Mouse (Mus musculus) retina, embryonic 14.5 days (tissue): ENCODE results near the gene Zfp513.

Experiments used
- DNase-seq: peaks from one replicate; pipeline ENCODE4 v3.0.0-alpha.2; 2015; ENCODE audit warnings: low spot score

The Zfp513 gene

GRCm38 (mm10) chr5:31200327-31200768 lies 1.8 kb downstream of the Zfp513 start:
- no peak for DNase-seq

- DNase-seq: peak; percentile 16
Measured at GRCm38 (mm10) chr5:31199893-31200292, 2.2 kb downstream of the Zfp513 start.

DNA sequence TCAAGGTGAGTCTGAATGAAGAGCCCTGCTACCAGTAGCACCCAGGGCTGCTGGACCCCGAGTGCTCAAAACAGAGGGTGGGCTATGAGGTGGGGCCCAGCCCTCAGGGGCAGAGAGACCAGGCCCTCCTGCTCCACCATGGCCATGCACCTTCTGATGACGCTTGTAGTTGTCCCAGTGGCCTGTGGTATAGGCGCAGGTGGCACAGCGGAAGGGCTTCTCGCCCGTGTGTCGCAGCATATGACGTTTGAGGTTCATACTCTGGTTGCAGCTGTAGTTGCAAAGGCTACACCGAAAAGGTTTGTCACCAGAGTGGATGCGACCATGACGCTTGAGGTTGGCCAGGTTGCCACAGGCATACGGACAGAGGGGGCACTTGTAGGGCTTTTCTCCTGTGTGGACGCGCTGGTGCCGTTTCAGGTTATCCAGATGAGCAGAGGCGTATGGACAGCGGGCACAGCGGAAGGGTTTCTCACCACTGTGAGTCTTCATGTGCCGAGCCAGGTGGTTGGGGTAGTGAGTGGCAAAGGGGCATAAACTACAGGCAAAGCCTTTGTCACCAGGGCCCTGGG lies 2.7 kb downstream of the Zfp513 start:
- DNase-seq: no peak

- DNase-seq: no peak
Measured at GRCm38 (mm10) chr5:31198616-31199320, 3.3 kb downstream of the Zfp513 start.

GRCm38 (mm10) chr5:31198170-31198569 lies 3.9 kb downstream of the Zfp513 start:
- DNase-seq: no peak

DNA sequence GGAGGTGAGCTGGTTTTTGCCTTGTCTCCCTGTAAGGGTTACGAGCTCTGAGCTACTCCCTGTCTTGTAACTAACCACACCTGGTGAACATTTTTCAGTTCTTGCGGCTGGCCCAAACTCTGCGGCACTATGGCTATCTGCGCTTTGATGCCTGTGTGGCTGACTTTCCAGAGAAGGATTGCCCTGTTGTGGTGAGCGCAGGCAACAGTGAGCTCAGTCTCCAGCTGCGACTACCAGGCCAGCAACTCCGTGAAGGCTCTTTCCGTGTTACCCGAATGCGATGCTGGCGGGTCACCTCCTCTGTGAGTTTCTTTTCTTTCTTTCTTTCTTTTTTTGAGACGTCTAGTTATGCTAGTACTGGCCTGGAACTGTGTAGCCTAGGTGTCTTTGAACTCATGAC lies 5.0 kb downstream of the Zfp513 start:
- DNase-seq: no peak

GRCm38 (mm10) chr5:31196207-31196606 lies 5.9 kb downstream of the Zfp513 start:
- DNase-seq: no peak

DNA sequence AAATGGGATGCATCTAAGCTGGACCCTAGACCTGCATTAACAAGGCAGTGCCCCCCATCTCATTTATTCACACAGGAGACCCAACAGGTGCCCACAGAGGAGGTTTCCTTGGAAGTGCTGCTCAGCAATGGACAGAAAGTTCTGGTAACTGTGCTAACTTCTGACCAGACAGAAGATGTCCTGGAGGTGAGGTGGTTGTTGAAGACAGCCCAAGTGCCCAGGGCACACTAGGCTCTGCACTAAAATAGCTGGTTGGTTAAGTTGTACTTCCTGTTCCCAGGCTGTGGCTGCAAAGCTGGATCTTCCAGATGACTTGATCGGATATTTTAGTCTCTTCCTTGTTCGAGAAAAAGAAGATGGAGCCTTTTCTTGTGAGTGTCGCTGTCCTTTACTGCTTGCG lies 6.4 kb downstream of the Zfp513 start:
- no peak for DNase-seq

DNA sequence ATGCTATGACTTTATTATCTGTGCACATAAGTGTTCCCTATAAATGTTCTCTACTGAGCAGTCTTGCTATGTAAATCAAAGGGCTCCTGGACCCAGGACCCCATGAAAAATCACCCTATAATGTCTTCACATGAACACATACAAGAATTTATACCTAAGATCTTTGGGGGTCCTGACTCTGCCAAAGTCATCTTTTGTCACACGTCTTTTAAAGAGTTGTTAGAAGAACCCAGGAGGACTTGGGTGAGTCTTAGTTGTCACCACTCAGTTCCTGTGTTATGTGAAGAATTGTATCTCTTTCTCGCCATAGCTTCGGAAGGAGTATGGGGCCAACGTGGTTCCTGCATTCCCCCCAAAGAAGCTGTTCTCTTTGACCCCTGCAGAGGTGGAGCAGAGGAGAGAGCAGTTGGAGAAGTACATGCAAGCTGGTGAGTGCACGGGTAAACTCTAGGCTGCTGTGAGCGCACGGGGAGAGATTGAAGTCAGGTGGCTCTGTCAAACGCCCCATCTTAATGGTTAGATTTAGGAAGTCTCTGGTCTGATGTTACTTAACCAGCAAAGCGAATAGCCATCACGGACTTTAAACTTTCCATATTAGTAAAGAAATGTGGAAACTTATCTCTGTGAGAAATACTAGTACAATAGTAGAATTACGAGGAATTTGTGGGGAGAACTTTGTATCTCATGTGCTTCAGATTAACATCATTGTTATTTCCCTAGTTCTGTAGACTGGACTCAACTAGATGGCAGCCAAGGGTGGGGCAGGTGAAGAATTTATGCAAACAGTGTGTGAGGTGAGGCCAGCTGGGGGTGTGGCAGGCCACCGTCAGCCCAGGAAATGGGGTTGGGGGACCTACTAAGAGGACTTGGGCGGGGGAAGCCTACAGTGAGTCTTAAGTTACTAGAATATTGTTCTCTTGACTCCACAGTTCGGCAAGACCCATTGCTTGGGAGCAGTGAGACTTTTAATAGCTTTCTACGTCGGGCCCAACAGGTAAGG lies 7.3 kb downstream of the Zfp513 start:
- no peak for DNase-seq

GRCm38 (mm10) chr5:31193631-31194281 lies 8.3 kb downstream of the Zfp513 start:
- peak; percentile 15 for DNase-seq

GRCm38 (mm10) chr5:31192939-31193630 lies 9.0 kb downstream of the Zfp513 start, which contains the start of the genes Snx17 and Eif2b4:
Gene Snx17 (plus strand): TSS chr5:31193227.
Gene Eif2b4 (minus strand): TSS chr5:31193430.
- peak; percentile 99 for DNase-seq

DNA sequence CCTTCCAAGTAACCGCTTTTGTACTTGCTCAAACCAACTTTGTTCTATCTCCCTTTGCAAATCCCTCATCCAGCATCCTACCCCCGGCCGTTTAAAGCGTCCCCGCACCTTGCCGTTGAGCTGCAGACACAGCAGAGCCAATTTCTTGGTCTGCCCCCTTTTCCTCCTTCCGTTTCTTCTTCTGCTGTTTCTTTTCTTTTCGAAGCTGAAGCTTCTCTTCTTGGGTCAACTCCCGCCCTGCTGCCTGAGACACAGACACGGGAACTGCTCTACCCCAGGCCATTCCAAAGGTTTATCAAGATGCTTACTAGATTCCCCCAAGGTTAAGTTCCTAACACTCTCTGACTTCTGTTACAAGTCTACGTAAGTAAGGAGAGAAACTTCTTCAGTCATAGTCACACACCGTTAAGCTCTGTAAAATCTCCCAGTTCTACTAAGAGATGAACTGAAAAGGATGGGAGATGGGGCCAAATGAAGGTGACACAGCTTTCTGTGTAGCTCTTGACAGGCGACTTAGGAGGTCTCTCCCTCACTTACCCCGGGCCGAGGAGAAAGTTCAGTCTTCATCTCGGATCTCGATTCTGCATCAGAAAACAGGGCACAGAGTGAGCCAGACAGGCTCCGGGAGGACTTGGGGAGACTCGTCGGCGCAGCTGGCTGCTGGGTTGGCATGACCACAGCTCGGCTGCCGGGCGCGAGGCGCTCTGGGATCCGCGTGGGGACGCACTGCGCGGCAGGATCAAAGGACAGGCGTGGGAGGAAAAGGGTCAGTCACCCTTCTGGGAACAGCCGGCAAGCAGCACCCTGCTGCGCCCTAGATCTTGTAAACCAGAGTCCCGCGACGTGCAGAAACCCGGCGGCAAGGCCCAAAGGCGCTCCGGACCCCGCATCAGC lies 9.8 kb downstream of the Zfp513 start:
- DNase-seq: no peak

DNA sequence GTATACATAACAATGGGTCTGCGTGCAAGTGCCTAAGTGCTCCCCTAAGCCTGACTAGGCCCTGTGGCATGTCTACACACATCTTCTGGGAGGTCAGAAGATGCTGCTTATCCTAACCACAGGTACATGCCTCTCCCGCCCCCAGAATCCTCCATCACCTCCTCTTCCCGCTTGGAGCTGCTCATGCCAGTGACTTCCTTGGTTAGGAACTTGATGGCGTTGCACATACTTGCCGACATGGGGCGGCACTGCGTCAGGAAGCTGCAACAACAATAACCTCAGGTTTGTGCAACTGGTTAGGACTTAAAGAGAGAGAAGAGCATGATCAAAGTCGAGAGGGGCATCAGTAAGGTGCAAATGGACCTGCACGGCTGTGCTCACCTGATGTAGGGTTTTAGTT lies 11.9 kb downstream of the Zfp513 start:
- no peak for DNase-seq

DNA sequence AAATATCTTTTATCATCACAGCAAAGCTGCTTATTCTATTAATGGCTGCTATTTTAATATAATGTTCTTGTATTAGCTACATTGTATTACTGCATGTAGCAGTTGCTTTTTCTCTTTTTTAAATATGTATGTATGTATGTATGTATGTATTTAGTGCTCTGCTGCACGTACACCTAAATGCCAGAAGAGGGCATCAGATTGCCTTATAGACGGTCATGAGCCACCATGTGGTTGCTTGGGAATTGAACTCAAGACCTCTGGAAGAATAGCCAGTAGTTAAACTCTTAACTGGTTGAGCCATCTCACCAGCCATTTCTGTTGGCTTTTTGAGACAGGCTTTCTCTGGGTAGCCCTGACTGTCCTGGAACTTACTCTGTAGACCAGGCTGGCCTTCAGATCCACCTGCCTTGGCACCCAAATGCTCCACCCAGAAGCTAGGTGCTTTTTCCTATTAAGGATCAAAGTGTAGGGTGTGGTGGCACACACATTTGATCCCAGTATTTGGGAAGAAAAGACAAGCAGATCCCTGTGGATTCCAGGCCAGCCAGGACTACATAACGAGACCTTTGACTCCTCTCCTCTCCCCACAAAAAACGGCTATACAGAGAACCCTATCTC lies 13.8 kb downstream of the Zfp513 start:
- DNase-seq: peak; percentile 40

- DNase-seq: no peak
Measured at GRCm38 (mm10) chr5:31183678-31184077, 18.4 kb downstream of the Zfp513 start.

DNA sequence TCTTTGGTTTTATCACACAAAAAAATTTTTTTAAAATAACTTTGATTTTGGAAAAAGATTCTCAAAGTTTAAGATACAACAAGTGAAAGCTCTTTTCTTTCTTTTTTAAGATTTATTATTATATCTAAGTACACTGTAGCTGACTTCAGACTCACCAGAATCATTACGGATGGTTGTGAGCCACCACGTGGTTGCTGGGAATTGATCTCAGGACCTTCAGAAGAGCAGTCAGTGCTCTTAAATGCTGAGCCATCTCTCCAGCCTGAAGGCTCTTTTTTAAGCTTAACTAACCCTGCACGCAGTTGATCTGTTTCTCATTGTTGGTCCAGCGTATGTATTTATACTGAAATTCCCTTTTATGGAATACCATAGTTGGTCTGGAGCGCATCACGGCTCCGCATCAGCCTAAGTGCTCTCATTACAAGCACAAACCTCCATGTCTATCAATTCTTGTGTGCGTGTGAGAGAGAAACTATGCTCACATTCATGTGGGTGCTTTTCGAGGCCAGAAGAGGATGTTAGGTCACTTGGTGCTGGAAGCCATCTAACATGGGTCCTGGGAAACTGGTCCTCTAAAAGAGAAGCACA lies 20.8 kb downstream of the Zfp513 start:
- no peak for DNase-seq

DNA sequence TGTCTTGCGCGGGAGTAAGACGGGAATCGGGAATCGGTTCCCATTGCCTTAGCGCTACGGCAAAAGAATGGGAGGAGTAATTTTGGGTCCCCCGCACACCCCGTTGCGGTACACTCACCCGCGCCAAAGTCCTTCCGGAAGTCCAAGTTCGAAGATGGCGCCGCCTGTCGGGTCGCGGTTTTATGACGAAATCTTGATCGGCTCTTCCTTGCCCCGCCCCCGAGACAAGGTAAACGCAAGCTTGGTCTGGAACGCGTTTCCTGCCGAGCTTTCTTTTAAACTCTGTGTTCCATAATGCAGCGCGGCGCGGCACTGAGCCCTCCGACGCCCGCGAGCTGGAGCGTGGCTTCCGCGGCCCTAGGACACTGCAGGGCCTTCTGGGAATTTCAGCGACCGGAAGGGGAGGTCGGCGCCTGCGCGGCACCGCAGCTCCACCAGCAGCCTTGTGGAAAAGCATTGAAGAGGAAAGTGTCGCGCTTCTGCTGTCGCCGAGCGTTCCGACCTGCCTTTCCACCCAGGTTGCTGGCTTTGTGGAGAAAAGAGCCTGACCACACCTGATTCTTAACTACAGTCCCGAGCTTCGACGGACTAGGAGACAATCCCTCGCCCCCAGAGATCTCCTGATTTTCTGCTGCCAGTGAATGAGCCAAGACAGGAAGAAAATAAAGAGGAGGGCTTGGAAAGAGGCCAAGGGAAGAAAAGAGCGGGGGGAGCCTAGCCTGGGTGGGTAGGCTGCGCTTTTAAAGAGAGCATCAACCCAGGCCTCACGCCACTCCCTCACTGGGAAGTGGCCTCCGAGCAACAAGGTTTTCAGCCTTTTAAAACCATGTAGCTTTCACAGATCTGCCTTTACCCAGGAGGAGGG lies 22.1 kb downstream of the Zfp513 start, which contains the start of the genes Gm29609 and Gtf3c2:
Gm29609 (minus strand) TSS at position 146 of the 865 bp plus-strand sequence.
Gtf3c2 (minus strand) TSS at position 379 of the 865 bp plus-strand sequence.
- DNase-seq: peak; percentile 95

DNA sequence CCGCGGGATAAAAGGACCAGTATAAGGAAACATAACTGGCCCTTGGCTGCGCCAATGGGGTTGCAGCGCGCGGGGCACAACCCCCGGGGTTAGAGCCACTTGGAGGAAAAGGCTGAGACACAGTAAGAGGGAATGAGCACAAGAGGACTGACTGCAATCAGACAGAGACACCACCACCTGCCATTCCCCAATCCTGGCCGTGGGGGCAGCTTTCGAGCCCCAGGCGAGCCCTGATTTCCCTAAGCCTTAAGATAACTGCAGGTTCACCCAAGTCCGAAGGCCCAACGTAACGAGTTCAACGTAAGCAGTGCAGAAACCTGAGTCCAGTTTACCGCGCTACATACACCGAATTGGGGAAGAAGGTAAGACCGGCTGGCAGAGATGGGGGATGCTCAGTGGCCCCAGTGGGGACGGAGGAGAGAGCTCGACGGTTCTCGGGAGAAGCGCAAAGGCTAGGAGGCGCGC lies 22.8 kb downstream of the Zfp513 start:
- DNase-seq: peak; percentile 24
